Mouse (Mus musculus) cortical plate, adult 2 months (tissue): ENCODE measurements around the gene Pitx1.

ENCODE experiments used
- CTCF ChIP-seq: fragments of 200-500 bp; IDR thresholded peaks from 2 replicates; pipeline ENCODE4 v1.5.1; 2011; ENCODE audit warnings: mild to moderate bottlenecking, control low read depth, low read length; ENCODE audit not compliant: insufficient read depth; ENCODE audit errors: extremely low read depth
- POLR2A ChIP-seq: fragments of 200-500 bp; IDR thresholded peaks from 2 replicates; pipeline ENCODE4 v1.6.1; 2011; ENCODE audit warnings: mild to moderate bottlenecking, low read length, control low read depth; ENCODE audit not compliant: insufficient read depth; ENCODE audit errors: extremely low read depth

- TF ChIP-seq CTCF = no peak
- no peak for TF ChIP-seq POLR2A
These were observed 7.7 kb upstream of the Pitx1 start for GRCm38 (mm10) chr13:55843700-55844099.
